ENCODE assay signal across 9 mouse cellular contexts in the genomic region with DNA sequence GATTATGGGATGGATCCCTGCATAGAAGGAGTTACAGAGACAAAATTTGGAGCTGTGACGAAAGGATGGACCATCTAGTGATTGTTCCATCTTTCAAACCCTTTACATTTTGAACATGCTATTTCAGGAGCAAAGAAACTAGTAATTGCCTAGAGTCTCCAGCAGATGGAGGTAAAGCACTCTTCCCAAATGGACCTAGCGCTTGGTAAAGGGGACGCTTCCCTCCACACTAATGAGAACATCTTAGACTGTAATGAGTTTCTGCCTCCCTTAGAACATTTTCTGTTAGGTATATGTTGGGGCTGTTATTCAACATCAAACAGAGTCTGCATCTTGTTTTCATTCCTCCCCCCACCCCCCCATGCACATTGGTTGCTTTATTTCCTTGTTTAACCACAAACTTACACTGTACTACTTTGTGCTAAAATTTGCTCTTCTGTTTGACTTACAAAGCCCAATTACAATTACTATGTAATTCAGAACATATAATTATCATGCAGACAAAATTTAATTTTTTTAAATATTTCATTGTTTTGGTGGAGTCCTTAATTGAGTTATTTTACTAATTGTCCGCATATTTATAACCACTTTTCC.
DNase-seq lines count a peak whose midpoint lies in the region; ATAC-seq lines count a peak whose summit lies in the region.
"Had no signal": no experiment of that assay in that cellular context is flagged by ENCODE, and none has a peak within 500 bp of the region (broad histone marks: within the 10 kb centered on the region; RNA-seq: fewer than 3 reads in every experiment).

No protein-coding gene starts in this region.

- H3K4me3 ChIP-seq in neural tube, embryonic 11.5 days (ENCODE audit: low read depth, low read length), result no peak overlapping the region
- no peak overlapping the region for H3K4me3 ChIP-seq in forebrain, embryonic 12.5 days (replicated peaks)
- no peak overlapping the region for H3K4me3 ChIP-seq in midbrain, embryonic 15.5 days
- H3K4me3 ChIP-seq: megakaryocyte, embryonic 14.5 days had no signal

- H3K36me3 ChIP-seq in neural tube, embryonic 11.5 days (ENCODE audit: control insufficient read depth, insufficient read depth, low read length), result no peaks in the 10 kb centered on the region
- no peaks in the 10 kb centered on the region for H3K36me3 ChIP-seq in forebrain, embryonic 12.5 days (replicated peaks)
- H3K36me3 ChIP-seq in midbrain, embryonic 15.5 days (replicated peaks), result no peaks in the 10 kb centered on the region

- H3K9me3 ChIP-seq in neural tube, embryonic 11.5 days (ENCODE audit: control insufficient read depth, low read length), result no peaks in the 10 kb centered on the region
- H3K9me3 ChIP-seq in forebrain, embryonic 12.5 days, result no peaks in the 10 kb centered on the region
- H3K9me3 ChIP-seq in midbrain, embryonic 15.5 days, result no peaks in the 10 kb centered on the region
- H3K9me3 ChIP-seq: megakaryocyte, embryonic 14.5 days had no signal

- peak; percentile 73 for ATAC-seq in neural tube, embryonic 11.5 days (ENCODE audit: insufficient read depth, low FRiP score, low TSS enrichment)
- ATAC-seq in forebrain, embryonic 12.5 days (ENCODE audit: low FRiP score), result peak; percentile 81; the same call in 1 of the 2 replicates
- peak; percentile 91 for ATAC-seq in midbrain, embryonic 15.5 days (replicated peaks)

- H3K27me3 ChIP-seq in neural tube, embryonic 11.5 days (ENCODE audit: control insufficient read depth, insufficient read depth, low read length), result no peaks in the 10 kb centered on the region
- H3K27me3 ChIP-seq in forebrain, embryonic 12.5 days, result no peaks in the 10 kb centered on the region
- H3K27me3 ChIP-seq in midbrain, embryonic 15.5 days (replicated peaks), result no peaks in the 10 kb centered on the region
- H3K27me3 ChIP-seq: megakaryocyte, embryonic 14.5 days had no signal

- no peak overlapping the region for H3K27ac ChIP-seq in neural tube, embryonic 11.5 days (ENCODE audit: low read depth, low read length)
- H3K27ac ChIP-seq in forebrain, embryonic 12.5 days, result no peak overlapping the region
- no peak overlapping the region for H3K27ac ChIP-seq in midbrain, embryonic 15.5 days

- H3K4me1 ChIP-seq in neural tube, embryonic 11.5 days (ENCODE audit: control insufficient read depth, insufficient read depth, low read length), result no peaks in the 10 kb centered on the region
- H3K4me1 ChIP-seq in forebrain, embryonic 12.5 days, result no peaks in the 10 kb centered on the region
- H3K4me1 ChIP-seq in midbrain, embryonic 15.5 days, result no peaks in the 10 kb centered on the region
- H3K4me1 ChIP-seq: megakaryocyte, embryonic 14.5 days had no signal

- WGBS in neural tube, embryonic 11.5 days, result 47% methylated on average over 4 of the region's 4 CpGs
- 43% methylated on average over 4 of the region's 4 CpGs for WGBS in forebrain, embryonic 12.5 days
- WGBS in midbrain, embryonic 15.5 days, result 39% methylated on average over 4 of the region's 4 CpGs

- no peak overlapping the region for H3K9ac ChIP-seq in neural tube, embryonic 11.5 days (ENCODE audit: low read length)
- no peak overlapping the region for H3K9ac ChIP-seq in forebrain, embryonic 12.5 days
- no peak overlapping the region for H3K9ac ChIP-seq in midbrain, embryonic 15.5 days

- no peak overlapping the region for H3K4me2 ChIP-seq in neural tube, embryonic 11.5 days (ENCODE audit: low read depth)
- no peak overlapping the region for H3K4me2 ChIP-seq in forebrain, embryonic 12.5 days
- no peak overlapping the region for H3K4me2 ChIP-seq in midbrain, embryonic 15.5 days

- DNase-seq in adrenal gland, postnatal 10 days, result peak; percentile 27
- DNase-seq in adrenal gland, adult 8-10 months, result no peak
- peak; percentile 20 for DNase-seq in neural tube, embryonic 11.5 days (ENCODE audit: low spot score)
- DNase-seq in neural tube, embryonic 10.5 days (ENCODE audit: extremely low spot score, low spot score), result no peak
- DNase-seq in kidney, postnatal 14 days, result peak; percentile 36
- no peak for DNase-seq in T-cell, adult 2 months (ENCODE audit: low spot score)

Comparison
In these comparisons a context has a peak if more than half of its experiments do, and no peak if none do; other contexts are left out.
1. DNase-seq: peak in adrenal gland, postnatal 10 days (single experiment), neural tube, embryonic 11.5 days (single experiment) and kidney, postnatal 14 days (single experiment); none in adrenal gland, adult 8-10 months (single experiment), neural tube, embryonic 10.5 days (single experiment) and T-cell, adult 2 months (single experiment).
2. Peak in every context shown above with its lines, with median percentiles within 50 percentile points of each other: ATAC-seq.